Mouse (Mus musculus) myocyte (in vitro differentiated cells): ENCODE results near the gene Gpr62.

Experiments
- CEBPB ChIP-seq: IDR thresholded peaks from 2 replicates; pipeline ENCODE4 v1.6.1; 2011; ENCODE audit warnings: mild to moderate bottlenecking, moderate library complexity; ENCODE audit not compliant: poor library complexity, insufficient read depth, severe bottlenecking
- POLR2A ChIP-seq: IDR thresholded peaks from one replicate; pipeline ENCODE4 v1.6.1; 2011; ENCODE audit warnings: low read depth, mild to moderate bottlenecking, control low read depth, moderate library complexity; ENCODE audit not compliant: insufficient read length
- POLR2AphosphoS2 ChIP-seq: IDR thresholded peaks from one replicate; pipeline ENCODE4 v1.6.1; 2011; ENCODE audit warnings: low read depth, control low read depth; ENCODE audit not compliant: insufficient read length
- TCF12 ChIP-seq: IDR thresholded peaks from one replicate; pipeline ENCODE4 v1.6.1; 2011; ENCODE audit warnings: mild to moderate bottlenecking, control low read depth; ENCODE audit not compliant: poor library complexity, insufficient read depth, severe bottlenecking

GRCm38 (mm10) chr9:106457920-106458319 is 7.8 kb downstream of the Gpr62 start:
- TF ChIP-seq POLR2A: no peak
- TF ChIP-seq POLR2AphosphoS2: peak; percentile 18
- no peak for TF ChIP-seq TCF12
- no peak for TF ChIP-seq CEBPB
